Mouse (Mus musculus) CD8-positive naive resting alpha-beta T cell, adult 57 days (primary cell): ENCODE data around the gene Gm3173. TPM values are rescaled to one million over a fixed set of nuclear protein-coding genes. Genes with fewer than 3 reads are reported as not detected.

Experiments
- total RNA-seq: library from RNA; stranded (reverse); gene quantifications from one replicate; pipeline ENCODE4 v1.2.4, GENCODE M21; 2023

Gm3173 gene
- 3.4 TPM for total RNA-seq

GRCm38 (mm10) chr14:4430692-4431091, at the start of gene Gm3173:
TSS of gene Gm3173 (plus strand) at chr14:4430992.

GRCm38 (mm10) chr14:4397226-4397625, 33.6 kb upstream of the Gm3173 start, which contains the start of gene Gm3159:
TSS of gene Gm3159 (plus strand) at chr14:4397526.

GRCm38 (mm10) chr14:4414965-4415835, 15.6 kb upstream of the Gm3173 start, which contains the start of gene Gm3164:
TSS of gene Gm3164 (plus strand) at chr14:4415448.

GRCm38 (mm10) chr14:4481445-4481844, 50.7 kb downstream of the Gm3173 start, which contains the start of gene Gm3182:
TSS of gene Gm3182 (plus strand) at chr14:4481745.

GRCm38 (mm10) chr14:4555105-4555504, 124.3 kb downstream of the Gm3173 start, which contains the start of gene Gm3047:
TSS of gene Gm3047 (plus strand) at chr14:4555405.

Other genes starting within 250 kb of the Gm3173 start
- gene Gm2974, start 248.4 kb upstream of the Gm3173 start, total RNA-seq, result not detected
- gene Gm3138, start 181.4 kb upstream of the Gm3173 start, total RNA-seq, result not detected
- gene Gm3149, start 113.7 kb upstream of the Gm3173 start, total RNA-seq, result not detected
- gene 2610042L04Rik, start 96.2 kb upstream of the Gm3173 start, total RNA-seq, result not detected
- not detected for gene Gm3159, start 33.5 kb upstream of the Gm3173 start, total RNA-seq
- gene Gm3164, start 15.5 kb upstream of the Gm3173 start, total RNA-seq, result not detected
- gene Gm3182, start 50.8 kb downstream of the Gm3173 start, total RNA-seq, result not detected
- gene Gm3047, start 124.4 kb downstream of the Gm3173 start, total RNA-seq, result not detected
- gene Gm8159, start 201.4 kb downstream of the Gm3173 start, total RNA-seq, result not detected
- gene Gm3239, start 233.2 kb downstream of the Gm3173 start, total RNA-seq, result 0.34 TPM